Mouse (Mus musculus) c-Kit-positive CD71-negative TER-119-negative erythroid progenitor cells, embryonic 14.5 days (primary cell): ENCODE data around the gene Tmem238l.
A peak's percentile ranks its signal among the peaks of the same experiment; 100 is the strongest.

Source experiments
- DNase-seq: peaks from one replicate; pipeline ENCODE4 v3.0.0-alpha.2; 2013; ENCODE audit warnings: low read depth

Tmem238l gene

DNA sequence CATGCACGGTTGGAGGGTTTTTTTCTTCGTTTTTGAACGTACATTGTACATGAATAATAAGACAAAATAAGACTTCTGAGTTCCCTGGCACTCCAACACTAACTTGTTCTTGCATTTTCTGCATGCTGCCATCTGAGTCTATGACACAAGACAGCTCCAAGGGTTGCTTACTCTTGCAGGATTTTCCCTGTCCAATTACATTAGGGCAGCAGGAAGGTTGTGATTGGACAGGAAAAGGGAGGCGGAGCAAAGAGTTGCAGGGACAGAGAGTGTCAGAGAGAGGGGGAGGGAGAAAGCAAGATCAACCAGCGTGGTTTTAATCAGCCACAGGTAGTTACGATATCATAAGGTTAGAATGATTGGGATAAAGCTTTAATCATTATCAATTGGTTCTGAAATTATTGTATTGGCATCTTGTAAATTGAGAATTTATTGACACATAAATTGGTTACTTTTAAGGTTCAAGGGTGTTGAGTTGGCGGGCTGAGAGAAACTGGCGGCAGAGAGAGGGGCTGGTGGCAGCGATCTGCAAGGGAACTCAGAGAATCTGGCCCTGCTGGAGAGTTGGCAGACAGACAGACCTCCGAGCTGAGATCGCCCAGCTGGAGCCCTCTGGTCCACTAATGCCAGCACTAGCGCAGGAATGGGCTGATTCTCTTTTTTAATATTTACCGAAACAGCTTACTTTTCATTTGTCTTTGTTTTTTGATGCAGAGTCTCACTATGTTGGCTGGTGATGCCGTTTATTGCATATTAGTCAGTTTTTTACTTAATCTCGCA, 25.1 kb downstream of the Tmem238l start:
- DNase-seq: no peak

DNA sequence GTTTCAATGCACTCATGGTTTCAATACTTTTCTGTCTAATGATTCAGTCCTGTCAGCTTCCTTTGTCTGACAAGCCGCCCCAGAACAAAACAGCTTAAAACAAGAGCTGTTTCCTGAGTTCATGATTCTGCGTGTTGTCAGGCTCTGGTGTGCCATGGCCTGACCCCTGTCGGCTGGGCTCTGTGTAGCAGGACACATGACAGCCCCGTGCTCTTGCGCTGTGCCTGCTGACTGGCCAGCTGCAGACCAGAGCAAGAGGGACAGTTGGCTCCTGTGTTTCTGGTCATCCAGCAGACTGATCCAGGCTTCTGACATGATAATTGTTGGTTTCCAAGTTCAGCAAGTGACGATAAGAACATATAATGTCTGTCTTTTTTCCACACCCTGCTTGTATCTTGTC, 26.4 kb downstream of the Tmem238l start:
- DNase-seq: no peak

DNA sequence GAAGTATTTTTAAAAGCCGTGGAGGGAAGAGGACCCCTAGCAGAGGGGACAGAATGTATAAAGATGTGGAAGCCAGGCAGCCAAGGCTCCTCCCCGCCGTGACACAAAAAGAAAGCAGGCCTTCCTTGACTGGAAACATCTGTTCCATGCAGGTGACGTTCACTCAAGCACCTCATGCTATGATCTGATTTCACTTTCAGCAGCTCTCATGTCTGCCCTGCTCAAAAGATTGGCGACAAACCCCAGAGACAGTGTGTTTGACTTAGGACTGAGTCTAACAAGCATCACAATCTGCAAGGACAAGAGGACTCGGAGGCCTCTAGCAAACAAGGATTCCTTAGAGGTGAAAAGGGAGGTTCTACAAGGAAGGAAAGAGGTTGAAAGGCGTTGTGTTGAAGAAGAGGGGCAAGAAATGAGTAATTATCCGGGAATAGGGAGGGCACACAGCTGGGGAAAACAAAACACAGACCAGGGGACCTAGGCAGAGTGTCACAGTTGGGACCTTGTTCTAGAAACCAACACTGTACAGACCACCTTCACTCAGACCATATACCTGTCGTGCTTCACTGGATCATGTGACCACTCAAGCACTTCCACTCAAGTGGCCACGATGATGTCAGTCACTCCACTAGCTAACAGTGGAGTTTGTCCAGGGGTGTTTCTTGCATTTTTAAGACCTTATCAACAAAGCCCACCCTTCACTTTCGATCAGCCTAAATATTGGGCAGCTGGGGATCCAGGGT, 27.2 kb downstream of the Tmem238l start:
- DNase-seq: no peak

DNA sequence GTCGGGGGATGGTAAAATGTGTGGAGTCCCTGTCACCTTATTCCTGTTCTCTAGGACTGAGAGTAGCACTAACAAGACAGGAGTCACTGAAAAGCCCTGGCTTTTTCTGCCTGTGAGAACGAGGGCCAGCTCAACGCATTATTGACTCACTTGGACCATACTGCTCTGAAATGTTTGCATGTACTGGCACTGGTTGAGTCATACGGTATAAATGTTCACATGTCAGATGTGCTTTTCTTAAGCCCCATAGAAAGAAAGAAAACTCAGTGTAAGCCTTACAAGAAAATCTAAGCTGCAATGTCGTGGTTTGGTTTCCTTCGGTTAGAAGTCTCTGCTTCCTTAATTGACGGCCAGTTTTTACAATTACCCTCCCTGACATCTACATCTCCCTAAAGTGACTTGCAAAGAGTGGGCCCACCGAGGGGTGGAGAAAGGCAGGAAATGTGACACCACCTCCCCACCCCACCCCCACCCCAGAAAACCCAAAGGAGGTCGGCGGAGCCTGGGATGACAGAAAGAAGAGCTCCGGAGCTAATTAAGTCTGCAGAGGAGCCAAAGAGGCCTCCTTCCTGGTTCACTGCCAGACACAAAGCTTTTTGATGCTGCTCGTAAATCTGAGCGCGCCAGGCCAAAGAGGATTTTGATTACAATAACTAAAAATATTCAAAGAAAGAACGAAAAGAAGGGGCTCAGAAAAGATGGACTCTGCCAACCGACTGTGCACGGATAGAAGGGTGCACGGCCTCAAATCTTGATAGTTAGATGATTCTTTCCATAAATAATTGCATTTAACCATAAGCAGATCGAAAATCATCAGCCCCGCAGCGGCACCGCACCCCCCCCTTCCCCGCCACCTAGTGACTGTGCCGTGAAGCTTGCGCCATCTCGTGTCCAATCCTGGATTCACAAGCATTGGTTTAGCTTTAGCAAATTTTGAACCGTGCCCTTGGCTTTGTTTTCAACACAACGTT, 28.0 kb downstream of the Tmem238l start:
- peak; percentile 60 for DNase-seq

DNA sequence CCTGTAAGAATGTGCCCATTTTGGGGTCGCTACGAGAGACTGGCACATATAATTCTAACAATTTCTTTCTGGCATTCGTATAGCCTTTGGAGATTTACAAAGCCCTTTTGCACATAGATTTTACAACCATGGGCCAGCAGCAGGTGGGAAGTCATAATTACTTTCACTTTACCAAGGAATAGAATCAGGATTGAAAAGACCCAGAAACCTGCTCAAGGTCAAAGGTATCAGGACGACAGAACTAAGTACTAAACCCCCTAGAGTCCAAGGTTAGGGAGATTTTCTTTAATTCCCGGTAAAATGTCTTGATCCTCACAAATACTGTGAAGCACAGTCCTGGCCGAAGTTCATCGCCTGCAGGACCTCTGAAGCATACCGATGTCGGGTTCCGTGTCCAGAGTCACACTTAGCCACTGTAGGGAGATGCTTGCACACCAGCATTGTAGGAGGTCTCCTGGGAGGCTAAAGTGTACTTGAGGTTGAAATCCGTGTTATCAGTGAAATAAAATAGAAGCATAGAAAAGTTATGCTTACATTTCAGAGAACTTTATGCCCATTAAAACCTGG, 28.8 kb downstream of the Tmem238l start:
- no peak for DNase-seq

DNA sequence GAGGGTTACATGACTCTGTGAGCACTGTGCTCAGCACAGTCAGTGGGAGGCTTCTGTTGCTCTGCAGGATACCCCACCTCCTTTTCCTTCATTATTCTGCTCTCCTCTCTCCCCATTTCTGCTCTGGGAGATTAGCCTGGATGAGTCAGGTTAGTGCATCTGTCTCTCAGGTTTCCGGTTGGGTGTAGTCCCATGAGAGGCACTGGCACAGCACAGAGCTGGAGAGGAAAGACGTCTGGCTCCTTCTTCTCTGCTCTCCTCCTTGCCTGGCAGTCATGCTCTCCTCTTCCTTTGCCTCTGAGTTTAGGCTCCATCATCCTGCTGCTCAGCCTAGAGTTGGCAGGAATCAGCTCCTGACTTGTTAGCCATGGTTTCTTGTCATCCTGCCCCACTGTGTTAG, 35.7 kb downstream of the Tmem238l start:
- DNase-seq: no peak

DNA sequence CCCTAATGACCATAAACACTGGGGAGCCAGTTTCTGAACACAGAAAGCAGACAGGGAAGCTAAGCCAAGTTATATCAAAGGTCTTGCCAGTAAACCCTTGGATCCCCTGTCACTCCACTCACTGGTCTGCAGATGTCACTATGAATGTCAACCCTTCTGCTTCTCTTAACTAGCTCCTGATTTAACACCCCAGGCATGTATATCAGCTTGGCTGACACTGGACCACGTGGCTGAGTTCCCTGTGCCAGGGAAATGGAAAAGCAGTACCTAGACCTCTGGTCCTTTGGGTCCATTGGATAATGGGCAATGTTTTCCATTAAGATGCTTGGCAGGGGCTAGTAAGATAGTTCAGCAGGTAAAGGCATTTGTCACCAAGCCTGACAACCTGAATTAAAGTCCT, 37.2 kb downstream of the Tmem238l start:
- no peak for DNase-seq

DNA sequence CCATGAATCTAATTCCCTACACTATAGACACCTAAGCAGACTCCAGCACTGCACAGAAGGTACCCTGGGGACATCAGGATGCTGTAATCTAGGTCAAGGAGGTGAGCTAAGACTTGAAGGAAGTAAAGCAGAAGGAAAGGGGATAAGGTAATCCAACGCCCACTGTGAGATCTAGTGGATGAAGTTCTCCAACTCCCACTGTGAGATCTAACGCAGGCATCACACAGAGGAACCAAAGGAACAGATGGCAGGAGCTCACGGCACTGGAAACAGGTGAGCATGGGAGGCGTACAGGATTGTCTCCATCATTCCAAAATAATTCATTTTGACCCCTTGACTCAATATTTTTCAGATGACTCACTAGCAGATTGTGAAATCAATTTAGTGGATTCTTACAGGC, 40.0 kb downstream of the Tmem238l start:
- no peak for DNase-seq

DNA sequence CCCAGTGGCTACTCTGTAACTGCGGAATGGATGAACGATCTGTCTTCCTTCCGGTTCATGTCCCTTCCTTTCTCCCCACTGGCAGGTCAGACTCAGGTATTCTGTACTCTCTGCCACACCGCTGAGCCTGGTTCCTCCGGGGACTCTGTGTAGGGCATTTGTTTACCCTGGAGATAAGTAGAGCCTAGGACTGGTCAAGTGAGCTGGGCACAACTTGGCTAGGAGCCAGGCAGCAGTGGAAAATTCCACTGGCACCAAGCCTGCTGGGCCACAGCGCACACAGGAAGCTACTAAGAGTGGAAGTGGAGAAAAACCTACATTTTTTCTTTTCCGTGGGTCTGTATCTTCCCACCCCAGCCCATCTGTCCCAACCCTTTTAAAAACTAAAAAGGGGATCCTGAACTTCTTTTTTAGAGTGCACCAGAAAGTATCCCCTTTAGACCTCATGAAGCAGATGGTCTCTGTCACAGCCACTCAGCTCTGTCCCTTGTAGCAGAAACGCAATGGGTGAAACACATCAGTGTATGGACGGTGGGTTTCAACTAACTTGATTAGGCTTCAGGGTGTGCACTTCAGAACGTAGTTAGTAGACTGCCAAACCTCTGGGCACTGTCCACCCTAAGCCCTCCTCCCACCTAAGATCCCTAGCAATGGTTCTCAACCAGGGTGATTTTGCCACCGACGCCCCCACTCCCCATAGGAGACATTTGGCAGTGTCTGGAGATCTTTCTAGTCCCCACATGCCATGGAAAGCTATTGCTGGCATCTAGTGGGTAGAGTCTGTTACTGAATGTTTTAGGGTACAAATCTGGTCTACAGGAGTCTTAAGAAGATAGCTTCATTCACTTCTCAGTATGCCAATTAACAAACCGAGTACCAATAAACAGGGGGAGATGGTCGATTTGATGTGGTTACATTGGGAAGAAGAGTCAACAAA, 42.3 kb downstream of the Tmem238l start:
- DNase-seq: no peak

DNA sequence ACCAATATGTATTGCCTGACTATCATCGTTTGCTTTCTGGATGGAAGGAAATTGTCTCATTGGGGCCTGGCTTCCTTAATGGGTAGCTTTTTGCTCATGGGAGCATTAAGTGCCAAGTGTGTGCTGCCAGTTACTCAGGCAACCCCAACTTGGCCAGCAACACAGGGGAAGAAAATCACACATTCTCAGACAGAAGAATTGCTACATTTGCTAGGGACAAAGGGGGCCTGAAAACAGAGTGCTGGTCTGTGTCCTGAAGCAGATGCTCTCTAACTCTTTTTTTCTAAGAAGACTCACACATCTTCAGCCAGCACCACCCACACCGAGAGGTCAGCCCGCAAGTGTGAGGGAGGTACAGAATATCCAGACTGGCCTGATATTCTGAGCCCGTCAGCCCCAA, 44.2 kb downstream of the Tmem238l start:
- DNase-seq: no peak

DNA sequence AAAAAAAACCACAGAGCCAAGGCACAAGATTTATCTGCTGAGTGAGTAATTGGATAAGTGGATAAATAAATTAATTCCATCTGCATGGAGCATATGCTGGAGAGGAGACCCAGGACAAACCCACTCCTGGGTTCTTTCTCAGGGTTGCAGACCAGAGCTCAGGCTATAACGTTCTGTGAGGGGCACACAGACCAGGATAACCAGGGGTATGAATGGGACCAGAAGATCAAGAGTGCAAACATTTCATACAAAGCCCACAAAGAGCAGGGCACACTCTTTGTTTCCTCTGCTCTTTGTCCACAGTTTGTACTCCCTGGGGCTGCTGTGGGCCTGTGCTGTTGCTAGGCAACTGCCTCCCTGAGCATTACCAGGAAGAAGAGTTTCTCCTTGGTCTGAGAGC, 45.3 kb downstream of the Tmem238l start:
- DNase-seq: no peak

DNA sequence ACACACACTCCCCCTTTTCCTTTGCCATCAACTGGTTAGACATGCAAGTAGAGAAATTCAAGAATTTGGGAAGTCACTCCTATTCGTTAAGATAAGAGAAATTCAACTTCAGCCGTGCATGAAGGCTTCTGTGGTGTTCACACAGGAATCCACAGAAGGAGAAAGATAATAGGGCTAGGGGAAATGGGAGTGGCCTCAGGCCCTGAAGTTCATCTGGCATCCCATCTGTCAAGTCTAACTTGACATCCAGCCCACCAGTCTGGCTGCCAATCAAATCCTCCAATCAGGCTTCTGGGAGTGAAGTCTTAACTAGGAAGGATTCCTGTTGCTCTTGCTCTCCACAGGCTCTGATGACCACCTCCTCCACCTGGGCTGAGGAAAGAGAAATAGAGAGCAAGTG, 46.5 kb downstream of the Tmem238l start:
- no peak for DNase-seq

DNA sequence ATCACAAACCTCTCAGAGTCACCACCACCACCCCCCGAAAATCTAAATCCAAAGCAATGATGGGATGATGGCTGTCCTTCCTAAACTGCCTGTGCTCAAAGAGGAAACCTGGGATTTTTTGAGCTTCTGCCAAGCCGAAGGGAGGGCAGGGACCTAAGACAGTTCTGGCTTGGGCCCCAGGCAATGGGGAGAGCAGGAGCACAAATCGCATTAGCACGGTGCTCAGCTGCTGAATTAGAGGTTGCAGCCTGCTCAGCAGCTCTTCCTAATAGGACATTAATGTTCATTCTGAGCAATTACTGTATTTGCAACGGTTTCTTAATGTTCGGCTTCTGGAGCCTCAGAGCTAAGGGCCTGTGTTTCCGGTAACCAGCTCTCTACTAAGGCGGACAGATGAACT, 51.5 kb downstream of the Tmem238l start:
- no peak for DNase-seq

DNA sequence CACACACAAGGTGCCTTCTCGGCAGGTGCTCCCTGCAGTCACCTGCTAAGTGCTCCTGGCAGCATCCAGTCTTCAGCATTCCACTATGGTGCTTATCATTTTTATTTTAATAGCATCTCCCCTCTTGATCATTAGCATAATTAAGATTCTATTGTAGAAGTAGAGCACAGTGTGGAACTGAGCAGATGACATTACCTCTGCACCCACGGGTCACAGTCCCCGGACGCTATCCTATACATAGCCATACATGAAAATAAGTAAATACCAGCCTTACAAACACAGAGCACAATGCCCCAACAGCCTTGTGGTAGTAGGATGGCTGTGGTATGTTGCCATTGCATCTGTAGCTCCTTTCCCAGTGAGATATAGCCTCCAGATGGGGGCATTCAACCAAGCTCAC, 52.1 kb downstream of the Tmem238l start:
- DNase-seq: no peak

DNA sequence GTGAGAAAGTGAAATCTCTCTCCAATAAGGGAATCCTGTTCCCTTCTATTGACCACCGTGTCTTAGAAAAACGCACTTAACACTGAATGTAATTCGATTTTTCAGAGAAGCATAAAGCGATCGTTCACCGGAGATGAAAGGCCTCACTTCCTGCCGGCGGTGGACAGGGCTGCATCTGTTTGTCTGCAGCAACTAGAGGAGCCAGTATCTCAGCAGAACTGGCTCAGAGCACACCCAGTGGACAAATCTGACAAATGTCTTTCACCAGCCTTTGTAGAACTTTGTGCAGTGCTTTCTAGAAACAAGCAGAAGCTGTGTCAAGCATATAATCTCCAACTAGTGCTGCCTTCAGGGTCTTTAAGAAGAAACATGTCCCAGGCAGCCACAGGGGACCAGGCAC, 54.0 kb downstream of the Tmem238l start:
- no peak for DNase-seq

DNA sequence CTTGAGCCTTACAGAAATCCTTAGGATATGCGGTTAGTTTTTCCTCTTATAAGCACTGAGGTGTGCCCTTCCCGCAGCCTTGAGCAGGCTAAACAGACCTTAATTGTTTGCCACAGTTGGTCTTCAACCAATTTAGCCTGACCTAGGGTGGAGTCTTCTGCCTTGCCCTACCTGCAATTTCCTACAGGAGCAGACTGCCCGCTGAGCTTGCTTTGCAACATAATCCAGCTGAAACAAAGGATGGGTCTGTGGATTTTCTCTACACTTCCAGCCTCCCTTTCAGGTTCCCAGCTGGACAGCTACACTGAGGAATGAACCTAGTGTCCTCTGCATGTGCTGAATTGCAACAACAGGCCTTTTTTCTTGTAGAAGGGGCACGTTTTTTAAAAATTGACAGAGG, 55.2 kb downstream of the Tmem238l start:
- no peak for DNase-seq
